Mouse (Mus musculus): Measurements from ENCODE around the gene Sdf2l1. TPM values are rescaled to one million over a fixed set of nuclear protein-coding genes. Genes with fewer than 3 reads are reported as not detected.

Gene Sdf2l1
- total RNA-seq, 2 experiments from 2014 or later = 11.6 to 13.0 TPM

DNA sequence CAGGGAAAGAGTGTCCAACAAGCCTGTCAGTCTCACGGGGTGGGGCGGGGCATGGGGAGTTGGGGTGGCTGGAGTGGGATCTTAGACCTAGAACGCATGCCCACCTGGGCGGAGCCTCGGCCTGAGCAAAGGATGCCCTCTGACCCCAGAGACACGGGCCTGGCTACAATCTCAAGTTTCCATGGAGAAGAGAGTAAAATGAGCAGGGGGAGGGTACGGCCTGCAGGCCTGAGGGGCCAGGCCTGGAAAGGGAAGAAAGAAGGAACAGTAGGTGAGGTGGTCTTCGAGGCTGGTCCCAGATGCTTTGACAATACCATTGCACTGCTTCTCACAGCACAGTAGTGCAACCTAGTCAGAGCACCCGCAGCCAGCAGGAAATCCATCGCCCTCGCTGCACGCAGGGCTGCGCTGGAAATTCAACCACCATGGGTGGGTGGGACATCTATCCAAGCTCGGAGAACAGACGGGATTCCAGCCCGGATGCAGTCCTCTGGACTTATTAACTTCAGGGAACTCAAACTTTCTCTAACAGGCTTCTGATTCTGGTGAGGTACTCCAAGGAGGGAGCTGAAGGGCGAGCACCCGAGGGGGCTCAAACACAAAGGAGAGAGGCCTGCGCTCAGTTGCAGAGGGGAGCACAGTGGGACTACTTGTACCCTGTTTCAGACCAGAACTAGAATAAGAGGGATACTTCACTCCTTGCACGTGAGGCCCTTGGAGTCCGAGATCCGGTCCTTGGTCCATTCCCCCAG is 7.9 kb downstream of the Sdf2l1 start:
- no peak for DNase-seq (ENCODE audit: low spot score in 2 of 2)

DNA sequence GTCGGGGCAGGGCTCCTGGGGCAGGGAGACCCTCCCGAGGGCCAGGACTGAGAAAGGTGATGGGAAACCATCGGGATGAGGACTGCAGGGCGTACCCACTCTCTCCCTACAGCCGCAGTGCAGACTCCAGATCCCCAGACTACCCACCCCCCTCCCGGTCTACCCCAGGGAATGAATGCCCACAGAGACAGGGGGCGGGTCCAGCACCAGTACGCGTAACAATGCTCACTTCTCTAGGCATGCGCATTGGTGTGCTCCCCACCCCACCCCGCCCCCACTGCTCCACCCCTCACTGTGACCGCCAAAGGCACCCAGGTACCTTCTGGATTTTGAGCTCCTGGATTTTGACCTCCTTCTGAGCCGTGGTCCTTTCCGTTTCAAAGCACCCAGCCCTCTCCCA is 10.6 kb downstream of the Sdf2l1 start:
- no peak for DNase-seq (ENCODE audit: low spot score in 2 of 2)

DNA sequence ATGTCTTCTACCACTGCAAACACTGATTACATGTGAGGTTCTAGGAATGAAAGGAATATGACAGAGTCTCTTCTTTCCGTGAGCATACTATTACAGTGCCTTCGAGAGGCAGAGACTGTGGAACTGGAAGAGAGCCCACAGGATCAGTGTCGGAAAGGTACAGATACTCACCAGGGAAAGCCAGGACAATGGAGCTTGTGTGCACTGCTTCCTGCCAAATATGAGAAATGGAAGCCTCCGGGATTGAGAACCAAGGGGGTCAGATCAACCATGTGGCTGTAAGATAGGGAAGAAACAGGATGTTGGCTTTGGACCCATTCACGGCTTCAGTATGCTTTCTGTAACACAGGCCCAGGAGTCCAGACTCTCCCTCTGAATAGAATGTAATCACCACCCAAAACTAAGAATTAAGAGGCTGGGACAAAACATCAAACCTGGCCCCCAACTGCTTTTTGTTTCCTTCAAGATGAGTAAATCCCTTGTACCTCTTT is 14.8 kb downstream of the Sdf2l1 start:
- DNase-seq (ENCODE audit: low spot score in 2 of 2) = no peak

DNA sequence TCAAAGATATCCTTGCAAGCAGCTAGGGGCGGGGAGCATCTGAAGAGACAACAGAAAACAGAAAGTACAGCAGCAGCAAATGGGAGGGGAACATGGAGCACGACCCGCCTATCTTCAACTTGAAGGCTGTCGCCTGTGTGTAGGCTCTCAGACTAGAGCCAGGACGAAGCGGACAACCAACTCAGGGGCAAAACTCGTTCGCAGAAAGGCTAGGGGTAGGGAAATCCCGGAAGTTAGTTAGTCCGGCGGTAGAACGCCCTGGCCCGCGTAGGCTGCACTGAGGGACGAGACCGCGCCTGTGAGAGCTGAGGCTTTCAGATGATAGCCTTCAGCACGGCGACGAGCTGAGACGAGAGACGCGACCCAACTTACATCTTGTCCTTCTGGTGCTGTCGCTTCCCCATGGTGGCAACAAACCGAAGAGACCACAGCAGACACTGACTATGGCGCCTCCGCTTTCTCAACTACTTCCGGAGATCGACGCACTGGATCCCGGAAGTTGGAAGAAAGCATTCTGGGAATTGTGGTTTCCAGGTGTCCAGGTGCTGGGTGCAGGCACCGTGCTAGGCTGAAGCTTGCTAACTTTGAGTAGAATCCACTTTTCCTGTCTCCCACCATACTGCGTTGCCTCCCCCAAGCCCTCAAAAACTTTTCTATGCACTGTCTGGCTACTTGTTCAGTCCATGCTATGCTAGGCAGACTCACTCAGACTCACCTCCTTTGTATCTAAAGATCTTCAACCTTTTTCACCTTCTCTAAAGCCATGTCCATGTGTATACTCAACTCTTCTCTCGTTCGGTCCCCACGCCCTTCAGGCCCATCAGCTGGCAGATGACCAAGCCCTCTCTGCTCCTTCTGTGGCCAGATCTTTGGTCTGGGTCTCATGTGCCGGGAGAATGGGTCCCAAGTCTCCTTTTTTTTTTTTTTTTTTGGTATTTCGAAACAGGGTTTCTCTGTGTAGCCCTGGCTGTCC is 21.1 kb downstream of the Sdf2l1 start, which contains the start of gene Ppil2:
Ppil2 (minus strand) TSS at position 487 of the 973 bp plus-strand sequence.
- DNase-seq (ENCODE audit: low spot score in 2 of 2) = peak; percentile 62 to 69

DNA sequence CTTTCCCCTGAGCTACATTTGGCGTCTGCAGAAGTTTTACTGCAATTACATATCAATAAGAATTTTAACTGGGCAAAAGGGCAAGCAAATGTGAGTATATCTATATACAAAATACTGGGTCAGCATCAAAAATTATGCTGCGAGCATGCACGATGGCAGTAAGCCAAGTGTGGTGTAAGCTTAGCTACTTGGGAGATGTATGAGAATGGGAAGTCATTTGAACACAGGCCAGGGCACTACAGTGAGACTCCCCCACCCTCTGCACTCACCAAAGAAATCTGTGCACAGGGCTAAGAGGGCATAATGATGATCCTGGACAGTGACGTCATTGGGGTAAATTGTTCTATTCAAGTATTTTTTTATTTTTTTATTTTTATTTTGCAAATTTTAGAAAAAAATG is 27.6 kb downstream of the Sdf2l1 start:
- DNase-seq (ENCODE audit: low spot score in 2 of 2) = no peak

DNA sequence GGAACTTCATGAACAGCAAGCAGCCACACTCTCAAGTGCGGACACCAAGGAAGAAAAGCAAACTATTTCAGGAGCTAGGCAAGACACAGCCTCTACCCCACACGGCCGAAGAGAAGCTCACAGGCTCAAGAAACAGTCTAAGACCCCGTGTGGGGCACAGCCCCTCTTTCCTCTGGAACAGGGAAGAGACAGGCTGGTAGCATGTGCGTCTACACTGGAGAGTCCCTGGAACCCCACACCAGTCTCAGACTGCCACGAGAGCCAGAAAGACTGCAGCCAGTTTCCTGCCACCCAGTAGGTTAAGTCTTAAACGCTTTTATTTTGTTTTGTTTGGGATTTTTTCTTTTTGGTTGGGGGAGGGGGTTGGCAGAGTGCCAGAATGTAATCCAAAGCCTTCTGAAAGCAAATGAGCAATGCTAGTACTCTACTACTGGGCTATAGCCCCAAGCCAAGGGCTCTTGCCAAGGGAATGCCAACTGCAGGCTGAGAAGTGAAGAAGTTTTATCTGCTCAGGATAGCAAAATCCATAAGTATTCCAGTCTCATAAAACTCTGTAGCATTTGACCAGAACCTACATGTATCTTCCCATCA is 29.5 kb downstream of the Sdf2l1 start:
- DNase-seq (ENCODE audit: low spot score in 2 of 2) = peak; percentile 21 to 44

DNA sequence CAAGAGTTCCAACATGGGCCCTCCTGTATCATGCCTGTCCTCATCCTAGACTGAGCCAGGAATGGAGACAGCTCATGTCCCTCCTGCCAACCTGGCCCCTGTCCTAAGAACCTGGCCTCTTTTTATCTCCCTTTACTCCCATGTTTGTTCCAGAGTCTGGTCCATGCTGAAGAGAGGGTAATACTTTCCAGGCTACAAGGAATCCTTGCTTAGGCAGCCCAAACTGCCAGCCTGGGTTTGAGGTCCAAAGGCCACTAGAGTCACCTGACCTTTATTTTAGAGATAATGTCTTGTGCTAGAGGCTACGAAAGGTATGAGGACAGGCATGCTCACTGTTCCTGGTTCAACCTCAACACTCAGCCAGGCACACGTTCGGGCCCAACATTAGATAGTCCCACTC is 35.2 kb downstream of the Sdf2l1 start:
- no peak for DNase-seq (ENCODE audit: low spot score in 2 of 2)

DNA sequence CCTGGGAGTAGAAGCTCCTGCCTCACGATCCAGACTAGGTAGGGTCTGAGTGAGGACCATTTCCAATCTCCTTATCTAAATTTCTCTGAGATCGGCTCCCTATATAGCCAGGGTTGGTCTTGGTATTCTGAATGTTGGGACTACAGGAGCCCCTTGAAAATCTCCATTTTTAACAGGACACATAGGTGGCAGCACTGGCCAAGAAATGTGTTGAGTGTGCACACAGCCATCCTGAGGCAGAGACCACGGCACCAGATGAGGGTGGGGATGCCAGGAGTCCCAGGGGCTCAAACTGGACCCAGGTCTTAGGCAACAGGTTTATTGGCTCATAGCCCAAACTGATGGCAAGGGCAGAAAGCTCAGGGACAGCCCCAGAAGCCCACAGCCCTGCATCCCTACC is 43.8 kb downstream of the Sdf2l1 start:
- DNase-seq (ENCODE audit: low spot score in 2 of 2) = no peak

DNA sequence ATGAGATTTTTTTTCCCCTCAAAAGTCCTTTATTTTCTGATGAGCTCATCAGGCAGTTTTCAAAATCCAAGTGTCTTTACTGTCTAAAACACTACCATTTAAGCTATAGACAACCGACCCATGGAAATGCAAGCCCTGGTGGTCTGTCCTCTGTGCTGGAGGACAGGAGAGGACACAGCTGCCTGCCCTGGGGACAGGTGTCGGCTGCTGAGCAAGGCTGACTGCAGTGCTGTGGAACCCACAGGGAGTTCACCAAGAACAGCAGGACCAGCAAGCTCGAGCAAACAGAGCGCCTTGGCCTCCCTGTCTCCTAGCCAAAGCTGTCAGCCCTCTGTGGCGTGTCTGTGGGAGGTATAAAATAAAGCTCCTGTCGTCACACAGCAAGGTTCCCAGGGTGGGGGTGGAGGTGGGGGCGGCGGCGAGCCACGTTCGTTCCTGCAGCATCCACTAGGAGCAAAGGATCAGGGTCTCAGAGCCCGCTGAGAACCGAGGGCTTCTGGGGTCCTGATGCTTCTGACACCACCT is 45.5 kb downstream of the Sdf2l1 start:
- DNase-seq (ENCODE audit: low spot score in 2 of 2) = no peak

DNA sequence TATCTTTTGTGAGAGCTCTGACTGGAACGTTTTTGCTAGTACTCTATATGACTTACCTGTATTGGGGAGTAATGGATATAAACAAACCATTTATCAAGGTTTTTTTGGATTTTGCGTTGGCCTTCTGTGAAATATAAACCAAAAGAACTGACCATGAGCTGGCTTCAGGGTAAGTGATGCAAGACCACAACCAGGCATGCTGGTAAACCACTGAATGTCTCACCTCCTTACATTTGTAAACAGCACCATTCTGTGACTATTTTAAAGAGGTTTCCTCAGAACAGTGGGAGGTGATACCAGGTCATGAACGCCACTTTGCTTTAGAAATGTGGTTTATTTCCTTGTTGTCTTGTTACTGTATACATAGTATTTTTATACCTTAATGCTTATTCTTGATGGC is 45.9 kb downstream of the Sdf2l1 start:
- DNase-seq (ENCODE audit: low spot score in 2 of 2) = no peak

DNA sequence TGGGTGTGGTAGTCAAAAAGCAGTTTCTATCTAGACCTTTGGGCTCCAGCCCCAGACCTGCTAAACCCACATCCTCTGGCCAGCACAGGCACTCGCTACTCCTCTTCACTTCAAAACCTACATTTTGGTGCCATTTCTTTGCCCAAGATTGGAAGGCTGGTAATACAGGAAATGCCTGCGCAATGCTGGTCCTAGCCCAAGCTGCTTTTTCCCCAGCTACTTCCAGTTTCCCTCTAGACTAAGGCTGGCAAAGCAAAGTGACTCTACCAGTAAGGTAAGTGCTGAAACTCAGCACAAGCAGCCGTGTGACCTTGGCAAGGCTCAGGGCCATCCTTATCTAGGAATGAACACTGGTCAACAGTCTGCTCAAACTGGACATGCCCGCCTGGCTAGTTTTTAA is 46.5 kb downstream of the Sdf2l1 start:
- DNase-seq (ENCODE audit: low spot score in 2 of 2) = no peak

DNA sequence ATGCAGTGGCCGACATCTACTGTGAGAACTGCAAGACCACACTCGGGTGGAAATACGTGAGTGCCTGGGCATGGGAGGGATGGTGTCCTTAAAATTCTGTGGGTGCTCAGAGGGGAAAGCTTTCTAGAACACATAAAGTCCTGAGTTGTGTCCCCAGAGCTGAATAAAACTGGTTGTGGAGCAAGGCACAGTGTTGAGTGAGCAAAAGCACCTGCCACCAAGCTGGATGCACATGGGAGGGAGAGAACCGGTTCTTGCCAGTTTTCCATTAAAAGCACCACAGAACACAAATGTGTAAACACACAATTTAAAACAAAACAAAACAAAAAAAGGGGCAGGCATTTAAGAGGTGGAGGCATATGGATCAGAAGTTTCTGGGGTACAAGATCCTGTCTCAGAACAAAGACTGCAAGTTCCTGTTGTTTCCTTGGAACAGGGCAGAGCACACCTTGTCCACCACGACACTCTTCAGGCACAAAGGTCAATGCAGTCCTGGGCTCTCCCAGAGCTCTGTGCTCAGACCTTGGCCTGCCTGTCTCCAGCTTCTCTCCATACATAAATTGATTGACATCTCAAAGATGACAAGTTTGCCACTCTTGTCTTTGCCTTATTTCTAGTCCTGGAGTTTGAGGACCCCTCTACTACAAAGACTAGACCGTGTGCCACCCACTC is 49.9 kb downstream of the Sdf2l1 start:
- no peak for DNase-seq (ENCODE audit: low spot score in 2 of 2)

Small RNA genes within 50 kb of the gene (microRNA-seq; reads per million reads assigned to microRNA genes)
- gene Mir130b (169 to 170 reads per million in 2 experiments), gene Mir301b (3.1 to 3.9 reads per million in 2 experiments)

Other genes with a start within 250 kb of the Sdf2l1 start
- 10 to 100 TPM; 24.5 to 24.7 TPM for gene Ppm1f, start 235.9 kb downstream of the Sdf2l1 start, total RNA-seq (2021)
- 100 to 1,000 TPM; 341 to 366 TPM for gene Mapk1, start 149.0 kb downstream of the Sdf2l1 start, total RNA-seq (2021)
- 10 to 100 TPM; 49.3 TPM for gene Ypel1, start 62.7 kb downstream of the Sdf2l1 start, total RNA-seq (2021)
- gene Ppil2, start 21.1 kb downstream of the Sdf2l1 start, total RNA-seq (2021) = 10 to 100 TPM; 87.4 to 90.0 TPM
- gene 2610318N02Rik, start 7.2 kb downstream of the Sdf2l1 start, total RNA-seq (2021) = 1 to 10 TPM; 1.0 to 1.6 TPM
- gene Ydjc, start 12.2 kb upstream of the Sdf2l1 start, total RNA-seq (2021) = 10 to 100 TPM; 43.3 to 49.1 TPM
- gene Ccdc116, start 14.8 kb upstream of the Sdf2l1 start, total RNA-seq (2021) = 1 to 10 TPM; 4.6 to 4.8 TPM
- 100 to 1,000 TPM; 173 to 178 TPM for gene Ube2l3, start 70.3 kb upstream of the Sdf2l1 start, total RNA-seq (2021)
- 1 to 10 TPM; 2.7 to 2.9 TPM for gene Rimbp3, start 76.2 kb upstream of the Sdf2l1 start, total RNA-seq (2021)
- gene Hic2, start 101.2 kb upstream of the Sdf2l1 start, total RNA-seq (2021) = 1 to 10 TPM; 6.1 to 6.2 TPM
- gene Tmem191c, start 143.7 kb upstream of the Sdf2l1 start, total RNA-seq (2021) = 100 to 1,000 TPM; 103 to 127 TPM
- gene Serpind1, start 199.0 kb upstream of the Sdf2l1 start, total RNA-seq (2021) = 1 to 10 TPM in 1 of 2 experiments, under 1 TPM in 1; 0.73 to 1.8 TPM